Mouse (Mus musculus) right cerebral cortex, adult 18-20 months (tissue): ENCODE measurements at regions not wholly inside any gene's neighbourhood (a gene's known extent, or its start where the extent isn't known, plus 50 kb on each side); places are given as distances from the start of the nearest gene placed in this dataset.
"Not testable (repeated sequence)": the region's sequence is repeated elsewhere in the genome, so short reads cannot be mapped to it uniquely, and the experiment has no call there.

Experiments used
- DNase-seq: peaks from one replicate; pipeline ENCODE4 v3.0.0; 2022; ENCODE audit warnings: mixed read lengths

GRCm38 (mm10) chr17:16571403-16571802 is 492.5 kb upstream of the Zfp960 start:
- no peak for DNase-seq

- no peak for DNase-seq
These were observed 475.1 kb upstream of the Zfp960 start for GRCm38 (mm10) chr17:16588791-16589190.

- DNase-seq, result no peak
These were observed 464.2 kb upstream of the Zfp960 start for GRCm38 (mm10) chr17:16599671-16600070.

GRCm38 (mm10) chr17:16612405-16612979 is 451.4 kb upstream of the Zfp960 start:
- no peak for DNase-seq

- DNase-seq, result no peak
These were observed 441.9 kb upstream of the Zfp960 start for GRCm38 (mm10) chr17:16621931-16622556.

GRCm38 (mm10) chr17:16629854-16630253 is 434.1 kb upstream of the Zfp960 start:
- DNase-seq, result no peak

- no peak for DNase-seq
These were observed 430.5 kb upstream of the Zfp960 start for GRCm38 (mm10) chr17:16633426-16633825.

- DNase-seq, result no peak
These were observed 426.4 kb upstream of the Zfp960 start for GRCm38 (mm10) chr17:16637463-16637862.

GRCm38 (mm10) chr17:16647942-16648341 is 416.0 kb upstream of the Zfp960 start:
- DNase-seq, result no peak

GRCm38 (mm10) chr17:16665253-16665652 is 398.7 kb upstream of the Zfp960 start:
- DNase-seq, result peak; percentile 41

- DNase-seq, result no peak
These were observed 396.3 kb upstream of the Zfp960 start for GRCm38 (mm10) chr17:16667606-16668005.

- no peak for DNase-seq
These were observed 359.7 kb upstream of the Zfp960 start for GRCm38 (mm10) chr17:16704199-16704598.

- DNase-seq, result no peak
These were observed 358.0 kb upstream of the Zfp960 start for GRCm38 (mm10) chr17:16705890-16706289.

- DNase-seq, result no peak
These were observed 337.0 kb upstream of the Zfp960 start for GRCm38 (mm10) chr17:16726904-16727303.

- no peak for DNase-seq
These were observed 310.8 kb upstream of the Zfp960 start for GRCm38 (mm10) chr17:16753090-16753489.

- not testable (repeated sequence) for DNase-seq
These were observed 293.3 kb upstream of the Zfp960 start for GRCm38 (mm10) chr17:16770587-16770986.

GRCm38 (mm10) chr17:16798316-16798715 is 265.6 kb upstream of the Zfp960 start:
- DNase-seq, result no peak

GRCm38 (mm10) chr17:16804986-16805385 is 258.9 kb upstream of the Zfp960 start:
- no peak for DNase-seq

GRCm38 (mm10) chr17:16818421-16818820 is 245.5 kb upstream of the Zfp960 start:
- DNase-seq, result no peak

- DNase-seq, result no peak
These were observed 242.2 kb upstream of the Zfp960 start for GRCm38 (mm10) chr17:16821716-16822115.

GRCm38 (mm10) chr17:16839152-16839551 is 224.8 kb upstream of the Zfp960 start:
- no peak for DNase-seq

- DNase-seq, result no peak
These were observed 203.1 kb upstream of the Zfp960 start for GRCm38 (mm10) chr17:16860771-16861170.

- peak; percentile 16 for DNase-seq
These were observed 163.1 kb upstream of the Zfp960 start for GRCm38 (mm10) chr17:16900791-16901190.

GRCm38 (mm10) chr17:16918191-16918590 is 145.7 kb upstream of the Zfp960 start:
- DNase-seq, result no peak

- DNase-seq, result no peak
These were observed 137.7 kb upstream of the Zfp960 start for GRCm38 (mm10) chr17:16926200-16926599.
